Mouse (Mus musculus) MEL (cell line): ENCODE results near the gene Arhgdia. TPM values are rescaled to one million over a fixed set of nuclear protein-coding genes. Genes with fewer than 3 reads are reported as not detected.
A peak's percentile ranks its signal among the peaks of the same experiment; 100 is the strongest.

ENCODE experiments used
- DNase-seq: peaks from one replicate; pipeline ENCODE4 v3.0.0; 2011; ENCODE audit warnings: low read depth, low spot score
- H3K27ac ChIP-seq: 2 replicates; pipeline ENCODE4 v1.5.1; 2012; ENCODE audit warnings: low read depth, mild to moderate bottlenecking, control low read depth, low read length, moderate library complexity; ENCODE audit not compliant: control insufficient read depth
- H3K27me3 ChIP-seq, 2 experiments: fragments of 150-350 bp in 1 of 2; sonication (generic) in 1 of 2; 2 replicates each; pipeline ENCODE4 v1.6.1; 2012; ENCODE audit warnings: low read length in 2 of 2, mild to moderate bottlenecking in 2 of 2, improper control_type of control experiment in 1 of 2, moderate library complexity in 1 of 2; ENCODE audit not compliant: insufficient read depth in 2 of 2, control insufficient read depth in 1 of 2
- H3K36me3 ChIP-seq, 2 experiments: 2 replicates each; pipeline ENCODE4 v1.6.1; 2012 to 2014; ENCODE audit warnings: low read length in 2 of 2, improper control_type of control experiment in 1 of 2, inconsistent platforms in 1 of 2, mild to moderate bottlenecking in 1 of 2; ENCODE audit not compliant: insufficient read depth in 2 of 2, control insufficient read depth in 1 of 2
- H3K4me1 ChIP-seq, 2 experiments: fragments of 150-350 bp in 1 of 2; sonication (generic) in 1 of 2; 2 replicates each; pipeline ENCODE4 v1.6.1; 2012; ENCODE audit warnings: low read length in 2 of 2, improper control_type of control experiment in 1 of 2, mild to moderate bottlenecking in 1 of 2; ENCODE audit not compliant: insufficient read depth in 2 of 2, control insufficient read depth in 1 of 2
- H3K4me3 ChIP-seq, 2 experiments: fragments of 150-350 bp in 1 of 2; sonication (generic) in 1 of 2; 2 replicates each; pipeline ENCODE4 v1.5.1; 2012; ENCODE audit warnings: low read depth in 2 of 2, low read length in 2 of 2, mild to moderate bottlenecking in 2 of 2, moderate library complexity in 2 of 2, control low read depth in 1 of 2, improper control_type of control experiment in 1 of 2; ENCODE audit not compliant: control insufficient read depth in 1 of 2, insufficient read depth in 1 of 2
- H3K79me2 ChIP-seq: 2 replicates; pipeline ENCODE4 v1.6.1; 2012; ENCODE audit warnings: mild to moderate bottlenecking, low read length, moderate library complexity; ENCODE audit not compliant: control insufficient read depth, poor library complexity, insufficient read depth
- H3K9ac ChIP-seq: 2 replicates; pipeline ENCODE4 v1.6.1; 2012; ENCODE audit warnings: low read depth, mild to moderate bottlenecking, control low read depth, low read length, moderate library complexity; ENCODE audit not compliant: control insufficient read depth, poor library complexity, severe bottlenecking
- H3K9me3 ChIP-seq: fragments of 150-350 bp; sonication (generic); replicated peaks from 2 replicates; pipeline ENCODE4 v1.6.1; 2012; ENCODE audit warnings: mild to moderate bottlenecking, low read length, improper control_type of control experiment, moderate library complexity; ENCODE audit not compliant: insufficient read depth
- BHLHE40 ChIP-seq: IDR thresholded peaks from 2 replicates; pipeline ENCODE4 v1.6.1; 2012; ENCODE audit warnings: low read depth, mild to moderate bottlenecking, inconsistent platforms, low read length, improper control_type of control experiment, borderline replicate concordance
- CHD1 ChIP-seq: IDR thresholded peaks from 2 replicates; pipeline ENCODE4 v1.6.1; 2012; ENCODE audit warnings: low read depth, mild to moderate bottlenecking, inconsistent platforms, low read length, improper control_type of control experiment
- E2F4 ChIP-seq: IDR thresholded peaks from 2 replicates; pipeline ENCODE4 v1.6.1; 2011; ENCODE audit warnings: low read depth, low read length, improper control_type of control experiment, borderline replicate concordance
- EP300 ChIP-seq, 2 experiments: IDR thresholded peaks; 2 replicates each; pipeline ENCODE4 v1.6.1; 2011; ENCODE audit warnings: improper control_type of control experiment in 2 of 2, low read length in 2 of 2, low read depth in 1 of 2, mild to moderate bottlenecking in 1 of 2
- ETS1 ChIP-seq: IDR thresholded peaks from 2 replicates; pipeline ENCODE4 v1.6.1; 2012; ENCODE audit warnings: low read depth, mild to moderate bottlenecking, inconsistent platforms, low read length, improper control_type of control experiment, moderate library complexity
- GABPA ChIP-seq: IDR thresholded peaks from 2 replicates; pipeline ENCODE4 v1.6.1; 2012; ENCODE audit warnings: low read depth, mild to moderate bottlenecking, inconsistent platforms, low read length, improper control_type of control experiment, moderate library complexity
- GATA1 ChIP-seq: IDR thresholded peaks from 2 replicates; pipeline ENCODE4 v1.6.1; 2011; ENCODE audit warnings: low read depth, low read length, improper control_type of control experiment
- HCFC1 ChIP-seq: IDR thresholded peaks from 2 replicates; pipeline ENCODE4 v1.6.1; 2012; ENCODE audit warnings: low read depth, mild to moderate bottlenecking, inconsistent platforms, low read length, improper control_type of control experiment, moderate library complexity
- JUND ChIP-seq: IDR thresholded peaks from 2 replicates; pipeline ENCODE4 v1.6.1; 2011; ENCODE audit warnings: low read depth, mild to moderate bottlenecking, improper control_type of control experiment, low read length
- KAT2A ChIP-seq: conservative IDR thresholded peaks from 2 replicates; pipeline ENCODE4 v1.6.1; 2012; ENCODE audit warnings: low read depth, low read length, improper control_type of control experiment, inconsistent platforms
- MAX ChIP-seq: IDR thresholded peaks from 2 replicates; pipeline ENCODE4 v1.6.1; 2011; ENCODE audit warnings: low read length, improper control_type of control experiment
- MAZ ChIP-seq: IDR thresholded peaks from 2 replicates; pipeline ENCODE4 v1.6.1; 2012; ENCODE audit warnings: low read depth, mild to moderate bottlenecking, inconsistent platforms, low read length, improper control_type of control experiment
- MYC ChIP-seq: IDR thresholded peaks from 2 replicates; pipeline ENCODE4 v1.6.1; 2011; ENCODE audit warnings: low read depth, mild to moderate bottlenecking, low read length, improper control_type of control experiment, moderate library complexity
- POLR2A ChIP-seq, 2 experiments: IDR thresholded peaks; 2 replicates each; pipeline ENCODE4 v1.6.1; 2011 to 2012; ENCODE audit warnings: low read length in 2 of 2, mild to moderate bottlenecking in 2 of 2, control low read depth in 1 of 2, improper control_type of control experiment in 1 of 2, low read depth in 1 of 2, moderate library complexity in 1 of 2; ENCODE audit not compliant: control insufficient read depth in 1 of 2, insufficient read depth in 1 of 2, poor library complexity in 1 of 2
- POLR2AphosphoS2 ChIP-seq: IDR thresholded peaks from 2 replicates; pipeline ENCODE4 v1.6.1; 2011; ENCODE audit warnings: low read length, improper control_type of control experiment
- POLR2AphosphoS5 ChIP-seq: IDR thresholded peaks from 2 replicates; pipeline ENCODE4 v1.6.1; 2012; ENCODE audit warnings: low read depth, borderline replicate concordance, mild to moderate bottlenecking, inconsistent platforms, low read length, moderate library complexity, mixed read lengths
- RAD21 ChIP-seq: IDR thresholded peaks from 2 replicates; pipeline ENCODE4 v1.6.1; 2011; ENCODE audit warnings: mild to moderate bottlenecking, low read depth, low read length, improper control_type of control experiment
- SIN3A ChIP-seq: IDR thresholded peaks from 2 replicates; pipeline ENCODE4 v1.6.1; 2012; ENCODE audit warnings: low read length, improper control_type of control experiment, inconsistent platforms
- TBP ChIP-seq: IDR thresholded peaks from 2 replicates; pipeline ENCODE4 v1.8.0; 2011; ENCODE audit warnings: low read depth, low read length, improper control_type of control experiment
- TCF12 ChIP-seq: IDR thresholded peaks from 2 replicates; pipeline ENCODE4 v1.6.1; 2014; ENCODE audit warnings: low read depth, mild to moderate bottlenecking, inconsistent platforms, low read length, improper control_type of control experiment, moderate library complexity
- UBTF ChIP-seq: IDR thresholded peaks from 2 replicates; pipeline ENCODE4 v1.6.1; 2012; ENCODE audit warnings: low read depth, mild to moderate bottlenecking, inconsistent platforms, low read length, improper control_type of control experiment, moderate library complexity, borderline replicate concordance; ENCODE audit not compliant: insufficient read depth
- USF1 ChIP-seq: IDR thresholded peaks from 2 replicates; pipeline ENCODE4 v1.6.1; 2014; ENCODE audit warnings: low read depth, mild to moderate bottlenecking, inconsistent platforms, low read length, improper control_type of control experiment, moderate library complexity
- ZKSCAN1 ChIP-seq: IDR thresholded peaks from 2 replicates; pipeline ENCODE4 v1.6.1; 2012; ENCODE audit warnings: low read depth, mild to moderate bottlenecking, inconsistent platforms, low read length, improper control_type of control experiment, moderate library complexity
- ZNF384 ChIP-seq: IDR thresholded peaks from 2 replicates; pipeline ENCODE4 v1.6.1; 2012; ENCODE audit warnings: low read depth, mild to moderate bottlenecking, inconsistent platforms, low read length, improper control_type of control experiment
- polyA plus RNA-seq, 2 experiments: library from polyadenylated mRNA; stranded (reverse) in 1 of 2; unstranded in 1 of 2; fragments of >175 nt in 1 of 2; fragments of >200 nt in 1 of 2; gene quantifications; 2 replicates each; pipeline versions ENCODE4 v1.2.1 to v1.2.4; 2012; ENCODE audit warnings: low replicate concordance in 2 of 2, low read depth in 1 of 2; ENCODE audit not compliant: insufficient read length in 2 of 2, insufficient read depth in 1 of 2, missing spikeins in 1 of 2
- total RNA-seq: library from RNA; depleted of rRNA; stranded (reverse); fragments of 300-350 nt; gene quantifications from 2 replicates; pipeline ENCODE4 v1.2.3, GENCODE M21; 2012

Gene Arhgdia
- total and polyA plus RNA-seq, 3 experiments: 364 to 821 (median 601) TPM

DNA sequence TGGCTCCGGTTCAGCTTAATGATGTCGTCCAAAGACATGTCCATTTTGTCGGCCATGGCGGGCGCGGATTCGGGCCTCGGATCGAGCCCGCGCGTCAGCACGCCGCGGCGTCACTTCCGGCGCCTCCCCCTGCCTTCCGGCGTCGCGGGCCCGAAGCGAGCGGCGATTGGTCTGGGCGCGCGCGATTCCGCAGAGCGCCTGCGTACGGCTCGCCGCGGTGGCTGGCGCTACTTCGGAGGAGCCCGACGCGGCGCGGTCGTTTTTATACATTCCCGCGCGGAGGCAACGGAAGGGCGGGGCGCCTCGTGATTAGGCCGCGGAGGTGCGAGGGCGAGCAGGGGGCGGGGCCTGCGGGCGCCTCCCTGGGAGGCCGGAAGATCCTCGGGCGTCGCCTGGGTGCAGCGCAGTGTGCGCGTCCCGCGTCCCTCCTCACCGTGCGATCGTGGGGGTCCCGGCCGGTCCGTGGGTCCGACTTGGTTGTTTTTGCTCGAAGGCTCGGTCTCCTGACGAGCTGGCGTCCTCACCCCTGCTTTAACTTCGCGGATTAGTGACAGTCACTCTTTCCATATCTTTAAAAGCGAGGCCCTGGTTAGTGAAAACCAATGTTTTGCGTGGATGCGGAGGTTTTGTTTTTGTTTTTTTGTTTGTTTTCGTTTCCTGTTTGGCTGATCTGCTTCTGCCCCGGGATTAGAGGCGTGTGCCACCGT, 17.0 kb upstream of the Arhgdia start, which contains the start of the genes Alyref and Anapc11 (continued):
- TF ChIP-seq TCF12: peak; percentile 66; the same call in 1 of the 2 replicates
- TF ChIP-seq USF1: peak; percentile 79
- TF ChIP-seq POLR2AphosphoS2: peak; percentile 88
- TF ChIP-seq ZKSCAN1: no peak

DNA sequence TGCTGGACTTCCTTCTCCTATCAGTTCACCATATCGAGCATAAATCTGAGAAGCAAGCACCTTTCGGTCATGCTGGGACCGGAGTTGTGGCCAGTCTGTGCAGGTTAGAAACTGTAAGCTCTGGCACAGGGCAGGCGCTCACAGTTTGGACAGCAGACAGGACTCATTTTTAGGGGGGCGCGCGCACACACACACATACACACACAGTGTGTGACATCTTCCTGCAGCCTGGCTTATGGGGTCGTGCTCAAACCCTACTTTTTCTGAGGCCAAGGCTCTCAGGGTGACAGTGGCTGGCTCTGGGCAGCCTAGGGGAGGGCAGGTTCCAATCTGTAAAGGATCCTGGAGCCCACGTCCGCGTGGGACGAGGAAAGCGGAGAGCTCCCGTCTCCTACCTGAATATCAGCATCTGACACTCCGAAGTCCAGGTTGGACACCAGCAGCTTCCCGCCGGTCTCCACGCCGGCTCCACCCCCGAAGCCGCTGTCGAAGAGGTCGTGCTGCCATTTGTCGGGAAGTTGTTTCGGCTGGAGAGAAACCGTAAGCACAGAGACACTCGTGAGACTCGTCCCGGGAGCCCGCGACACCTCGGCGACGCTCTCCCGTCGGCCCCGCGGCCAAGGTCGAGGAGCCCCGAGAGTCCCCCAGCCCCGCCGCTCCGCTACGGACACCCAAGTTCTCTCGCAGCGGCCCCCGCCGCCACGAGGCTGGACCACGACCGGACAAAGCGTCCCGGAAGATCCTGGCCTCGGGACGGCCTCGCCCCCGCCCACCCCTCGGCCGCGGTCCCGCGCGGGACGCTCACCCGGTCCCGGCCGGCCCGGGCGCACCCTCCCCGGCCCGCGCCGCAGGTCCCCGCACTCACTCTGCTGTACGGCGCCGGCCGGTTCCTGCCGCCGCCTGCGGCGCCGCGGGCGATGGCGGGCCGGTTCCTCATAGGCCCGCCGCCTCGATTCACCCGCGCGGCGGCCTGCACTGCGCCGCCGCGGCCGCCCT, 16.1 kb upstream of the Arhgdia start:
- Histone ChIP-seq H3K9me3 (no peaks in the 10 kb centered on the region), H3K27me3 (no peaks in the 10 kb centered on the region), H3K79me2 (peaks cover 65% of the 10 kb centered on the region), H3K4me1 (peaks cover 5 to 41% of the 10 kb centered on the region in 2 experiments), H3K27ac (peak overlapping the region; percentile 70), H3K36me3 (peaks cover 45 to 57% of the 10 kb centered on the region in 2 experiments), H3K9ac (peak overlapping the region; percentile 99), H3K4me3 (peak overlapping the region; percentile 74 to 95)
- TF ChIP-seq KAT2A: no peak
- peak; percentile 21; the same call in 1 of the 2 replicates for TF ChIP-seq SIN3A
- no peak for TF ChIP-seq RAD21
- no peak for TF ChIP-seq POLR2AphosphoS5
- 0 out of 2 replicates have a peak, but pooled peaks have one; percentile 30 for TF ChIP-seq HCFC1
- TF ChIP-seq BHLHE40: no peak
- TF ChIP-seq CHD1: 0 out of 2 replicates have a peak, but pooled peaks have one; percentile 70
- 0 out of 2 replicates have a peak, but pooled peaks have one; percentile 12 for TF ChIP-seq TBP
- peak; percentile 62 for DNase-seq

DNA sequence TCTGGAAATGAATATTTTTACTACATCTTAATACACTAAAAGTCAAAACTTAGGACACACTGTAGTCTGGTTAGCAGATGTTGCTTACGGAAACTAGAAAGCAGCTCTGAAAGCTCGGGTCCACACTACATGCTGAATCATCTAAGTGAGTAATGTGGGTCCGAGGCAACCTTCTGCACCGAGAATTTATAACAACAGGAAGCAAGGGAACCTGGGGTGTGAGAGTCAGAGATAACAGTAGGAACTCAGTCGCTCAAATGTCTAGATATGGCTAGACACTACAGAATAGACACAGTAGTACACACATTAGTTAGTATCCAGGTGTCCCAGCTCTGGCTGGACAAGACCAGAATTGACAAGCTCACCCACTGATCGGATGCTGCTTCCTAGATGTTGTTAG, 7.1 kb upstream of the Arhgdia start:
- peaks cover 38 to 50% of the 10 kb centered on the region in 2 experiments for H3K36me3 ChIP-seq
- no peaks in the 10 kb centered on the region for H3K27me3 ChIP-seq
- no peak overlapping the region for H3K4me3 ChIP-seq
- no peaks in the 10 kb centered on the region for H3K9me3 ChIP-seq
- peaks cover 13 to 24% of the 10 kb centered on the region in 2 experiments for H3K4me1 ChIP-seq
- peaks cover 14% of the 10 kb centered on the region for H3K79me2 ChIP-seq
- peak overlapping the region; percentile 81 for H3K27ac ChIP-seq
- DNase-seq: peak; percentile 94
- H3K9ac ChIP-seq: no peak overlapping the region
- TF ChIP-seq BHLHE40 (0 out of 2 replicates have a peak, but pooled peaks have one; percentile 34), POLR2A (IDR thresholded peaks at IDR 0.05; ENCODE audit: control insufficient read depth in 1 of 2, insufficient read depth in 1 of 2, low read depth in 1 of 2, low read length in 2 of 2, poor library complexity in 1 of 2) (0 out of 4 replicates have a peak, but pooled peaks of 1 of the 2 experiments have one; percentile 20), USF1 (no peak), E2F4 (no peak), MYC (peak; percentile 87; the same call in 1 of the 2 replicates), MAZ (no peak), UBTF (no peak), EP300 (IDR thresholded peaks at IDR 0.05; ENCODE audit: low read depth in 1 of 2, low read length in 2 of 2) (peak; percentile 88 to 89), TCF12 (peak; percentile 88), JUND (peak; percentile 47; the same call in 1 of the 2 replicates), GABPA (peak; percentile 82; the same call in 1 of the 2 replicates), TBP (peak; percentile 67), ZNF384 (no peak; the same call in 1 of the 2 replicates), GATA1 (peak; percentile 93), POLR2AphosphoS5 (no peak), MAX (0 out of 2 replicates have a peak, but pooled peaks have one; percentile 38), ETS1 (peak; percentile 89)
